30 mouse cellular contexts compared by ENCODE assay signal in genomic region chr6:107495830-107496229, GRCm38 (mm10). TPM values are rescaled to one million over a fixed set of nuclear protein-coding genes. Genes with fewer than 3 reads are reported as not detected.
"Had no signal": no experiment of that assay in that cellular context is flagged by ENCODE, and none has a peak within 500 bp of the region (broad histone marks: within the 10 kb centered on the region; RNA-seq: fewer than 3 reads in every experiment).

No protein-coding gene starts in this region.

- H3K4me2 ChIP-seq: heart, embryonic 11.5 days; heart, embryonic 13.5 days; heart, embryonic 15.5 days; hindbrain, embryonic 13.5 days; hindbrain, embryonic 15.5 days; kidney, embryonic 15.5 days; limb, embryonic 12.5 days; liver, embryonic 11.5 days; liver, embryonic 13.5 days; liver, embryonic 15.5 days had no signal

- H3K36me3 ChIP-seq: heart, embryonic 13.5 days; heart, embryonic 15.5 days; hindbrain, embryonic 13.5 days; hindbrain, embryonic 15.5 days; kidney, embryonic 15.5 days; limb, embryonic 10.5 days; limb, embryonic 12.5 days; liver, embryonic 13.5 days; liver, embryonic 15.5 days had no signal

- ATAC-seq: hindbrain, postnatal 0 days; intestine, embryonic 16.5 days had no signal

- H3K27me3 ChIP-seq: heart, embryonic 13.5 days; heart, embryonic 15.5 days; hindbrain, embryonic 13.5 days; hindbrain, embryonic 15.5 days; kidney, embryonic 15.5 days; limb, embryonic 12.5 days; liver, embryonic 13.5 days; liver, embryonic 15.5 days had no signal

- DNase-seq: gastrocnemius, postnatal 14 days; gastrocnemius, postnatal 36 days; heart, adult 11 months; heart, adult 2 months; heart, postnatal 14 days; heart, postnatal 36 days; kidney, adult 11 months; kidney, adult 2 months; kidney, adult 9 months; kidney, postnatal 14 days; kidney, postnatal 36 days; layer of hippocampus, adult 9-11 months; layer of hippocampus, postnatal 36 days; liver; liver, embryonic 13.5 days had no signal

- H3K9me3 ChIP-seq: heart, embryonic 13.5 days; heart, embryonic 15.5 days; hindbrain, embryonic 13.5 days; hindbrain, embryonic 15.5 days; kidney, embryonic 15.5 days; limb, embryonic 10.5 days; limb, embryonic 12.5 days; liver, embryonic 13.5 days; liver, embryonic 15.5 days had no signal

- H3K4me3 ChIP-seq: heart, adult 2 months; heart, embryonic 13.5 days; heart, embryonic 15.5 days; hindbrain, embryonic 13.5 days; hindbrain, embryonic 15.5 days; kidney, embryonic 15.5 days; left cerebral cortex, adult 2 months; limb, embryonic 10.5 days; limb, embryonic 12.5 days; liver, embryonic 13.5 days; liver, embryonic 15.5 days had no signal

- H3K9ac ChIP-seq: heart, embryonic 13.5 days; heart, embryonic 15.5 days; hindbrain, embryonic 13.5 days; hindbrain, embryonic 15.5 days; kidney, embryonic 15.5 days; limb, embryonic 12.5 days; liver, embryonic 13.5 days; liver, embryonic 15.5 days had no signal

- H3K4me1 ChIP-seq: heart, embryonic 13.5 days; heart, embryonic 15.5 days; hindbrain, embryonic 13.5 days; hindbrain, embryonic 15.5 days; kidney, embryonic 15.5 days; limb, embryonic 10.5 days; limb, embryonic 12.5 days; liver, embryonic 13.5 days; liver, embryonic 15.5 days had no signal

- H3K27ac ChIP-seq: heart, adult 2 months; heart, embryonic 13.5 days; heart, embryonic 15.5 days; hindbrain, embryonic 13.5 days; hindbrain, embryonic 15.5 days; hindbrain, postnatal 0 days; kidney, embryonic 15.5 days; kidney, postnatal 0 days; left cerebral cortex, adult 2 months; limb, embryonic 10.5 days; limb, embryonic 12.5 days; liver, embryonic 13.5 days; liver, embryonic 15.5 days had no signal

RNA-seq across cellular contexts. Expression of gene Lrrn1, which starts 33.7 kb away (rescaled TPM):
- total RNA-seq: hematopoietic stem cell, adult 5-6 weeks had no signal
